Mouse (Mus musculus): ENCODE results near the gene Trem2. TPM values are rescaled to one million over a fixed set of nuclear protein-coding genes. Genes with fewer than 3 reads are reported as not detected.

The Trem2 gene
- polyA plus RNA-seq, 1 experiment from 2014 or later: 6.5 TPM

GRCm38 (mm10) chr17:48318686-48319085, 27.5 kb upstream of the Trem2 start:
- Histone ChIP-seq H3K4me2 (no peak overlapping the region), H3K4me3 (ENCODE audit: low read depth, low read length) (no peak overlapping the region), H3K4me1 (ENCODE audit: insufficient read depth) (no peaks in the 10 kb centered on the region), H3K9ac (no peak overlapping the region), H3K27ac (ENCODE audit: low read depth) (no peak overlapping the region), H3K9me3 (ENCODE audit: low read depth, low read length) (no peaks in the 10 kb centered on the region), H3K27me3 (ENCODE audit: insufficient read depth, low read length) (no peaks in the 10 kb centered on the region), H3K36me3 (ENCODE audit: insufficient read depth) (no peaks in the 10 kb centered on the region)
- no peak for ATAC-seq (ENCODE audit: insufficient read depth)
- 97% methylated on average over 1 of the region's 1 CpGs for WGBS
- TF ChIP-seq CTCF (IDR thresholded peaks at IDR 0.05; ENCODE audit: low read depth): no peak
- DNase-seq: no peak

- TF ChIP-seq CTCF (IDR thresholded peaks at IDR 0.05; ENCODE audit: low read depth): no peak
- no peaks in the 10 kb centered on the region for H3K36me3 ChIP-seq (ENCODE audit: insufficient read depth)
- H3K9ac ChIP-seq: no peak overlapping the region
- no peak for DNase-seq
- no peaks in the 10 kb centered on the region for H3K4me1 ChIP-seq (ENCODE audit: insufficient read depth)
- H3K27ac ChIP-seq (ENCODE audit: low read depth): no peak overlapping the region
- H3K4me3 ChIP-seq (ENCODE audit: low read depth, low read length): no peak overlapping the region
- H3K9me3 ChIP-seq (ENCODE audit: low read depth, low read length): no peaks in the 10 kb centered on the region
- 70% methylated on average over 2 of the region's 2 CpGs for WGBS
- no peaks in the 10 kb centered on the region for H3K27me3 ChIP-seq (ENCODE audit: insufficient read depth, low read length)
- H3K4me2 ChIP-seq: no peak overlapping the region
- ATAC-seq (ENCODE audit: insufficient read depth): no peak
Measured at GRCm38 (mm10) chr17:48321279-48321678, 24.9 kb upstream of the Trem2 start.

DNA sequence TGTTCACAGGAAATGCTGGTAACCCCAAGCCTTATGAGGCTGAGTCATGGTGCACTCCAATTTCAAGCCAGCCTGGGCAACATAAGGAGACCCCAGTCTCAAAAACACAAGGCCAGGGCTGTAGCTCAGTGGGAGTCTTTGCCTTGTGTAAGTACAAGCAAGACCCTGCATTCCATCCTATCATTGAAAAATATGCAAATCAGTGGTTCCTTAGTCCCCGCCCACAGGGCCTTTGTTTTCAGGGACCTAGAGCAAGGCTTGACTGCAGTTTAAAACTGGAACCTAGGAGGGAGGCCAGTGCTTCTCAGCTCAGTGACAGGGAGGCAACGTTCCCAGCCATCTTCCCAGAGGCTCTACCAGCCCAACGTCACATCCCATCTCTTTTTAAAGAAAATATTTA, 23.0 kb upstream of the Trem2 start:
- Histone ChIP-seq H3K4me3 (ENCODE audit: low read depth, low read length) (no peak overlapping the region), H3K36me3 (ENCODE audit: insufficient read depth) (no peaks in the 10 kb centered on the region), H3K9me3 (ENCODE audit: low read depth, low read length) (no peaks in the 10 kb centered on the region), H3K4me2 (no peak overlapping the region), H3K27me3 (ENCODE audit: insufficient read depth, low read length) (no peaks in the 10 kb centered on the region), H3K4me1 (ENCODE audit: insufficient read depth) (no peaks in the 10 kb centered on the region), H3K9ac (no peak overlapping the region), H3K27ac (ENCODE audit: low read depth) (no peak overlapping the region)
- DNase-seq (peak; percentile 12), ATAC-seq (ENCODE audit: insufficient read depth) (no peak)
- WGBS: 65% methylated on average over 3 of the region's 3 CpGs
- TF ChIP-seq CTCF (IDR thresholded peaks at IDR 0.05; ENCODE audit: low read depth): no peak

GRCm38 (mm10) chr17:48324258-48324657, 21.9 kb upstream of the Trem2 start:
- H3K4me1 ChIP-seq (ENCODE audit: insufficient read depth): no peaks in the 10 kb centered on the region
- WGBS: 82% methylated on average over 5 of the region's 5 CpGs
- no peak overlapping the region for H3K27ac ChIP-seq (ENCODE audit: low read depth)
- H3K9me3 ChIP-seq (ENCODE audit: low read depth, low read length): no peaks in the 10 kb centered on the region
- no peaks in the 10 kb centered on the region for H3K27me3 ChIP-seq (ENCODE audit: insufficient read depth, low read length)
- no peak overlapping the region for H3K4me3 ChIP-seq (ENCODE audit: low read depth, low read length)
- H3K36me3 ChIP-seq (ENCODE audit: insufficient read depth): no peaks in the 10 kb centered on the region
- TF ChIP-seq CTCF (IDR thresholded peaks at IDR 0.05; ENCODE audit: low read depth): no peak
- peak; percentile 3 for DNase-seq
- no peak overlapping the region for H3K9ac ChIP-seq
- ATAC-seq (ENCODE audit: insufficient read depth): no peak
- H3K4me2 ChIP-seq: no peak overlapping the region

DNA sequence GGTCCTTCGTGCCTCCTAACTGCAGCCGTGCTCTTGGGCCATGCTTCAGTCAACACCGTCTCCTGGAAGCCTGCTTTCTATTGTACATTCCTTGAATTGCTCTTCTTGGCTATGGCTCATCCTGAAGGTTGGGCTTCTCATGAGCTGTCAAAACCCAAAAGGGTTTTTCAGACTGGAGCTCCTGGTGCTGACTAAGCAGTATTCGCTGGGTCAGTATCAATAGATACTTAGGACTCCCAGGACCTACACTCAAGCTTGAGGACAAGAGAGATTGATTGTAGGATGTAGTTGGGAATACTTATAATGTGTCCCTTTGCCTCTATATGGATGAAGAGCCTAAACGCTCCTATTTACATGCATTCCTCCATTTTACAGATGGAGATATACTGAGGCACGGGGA, 21.1 kb upstream of the Trem2 start:
- 87% methylated on average over 6 of the region's 6 CpGs for WGBS
- ATAC-seq (ENCODE audit: insufficient read depth) (no peak), DNase-seq (no peak)
- Histone ChIP-seq H3K27me3 (ENCODE audit: insufficient read depth, low read length) (no peaks in the 10 kb centered on the region), H3K27ac (ENCODE audit: low read depth) (no peak overlapping the region), H3K4me1 (ENCODE audit: insufficient read depth) (no peaks in the 10 kb centered on the region), H3K4me3 (ENCODE audit: low read depth, low read length) (no peak overlapping the region), H3K9ac (no peak overlapping the region), H3K36me3 (ENCODE audit: insufficient read depth) (no peaks in the 10 kb centered on the region), H3K4me2 (no peak overlapping the region), H3K9me3 (ENCODE audit: low read depth, low read length) (no peaks in the 10 kb centered on the region)
- TF ChIP-seq CTCF (IDR thresholded peaks at IDR 0.05; ENCODE audit: low read depth): no peak

- no peaks in the 10 kb centered on the region for H3K36me3 ChIP-seq (ENCODE audit: insufficient read depth)
- no peak overlapping the region for H3K4me2 ChIP-seq
- TF ChIP-seq CTCF (IDR thresholded peaks at IDR 0.05; ENCODE audit: low read depth): no peak
- no peaks in the 10 kb centered on the region for H3K4me1 ChIP-seq (ENCODE audit: insufficient read depth)
- DNase-seq (no peak), ATAC-seq (ENCODE audit: insufficient read depth) (no peak)
- no peak overlapping the region for H3K27ac ChIP-seq (ENCODE audit: low read depth)
- H3K9me3 ChIP-seq (ENCODE audit: low read depth, low read length): no peaks in the 10 kb centered on the region
- 62% methylated on average over 11 of the region's 11 CpGs for WGBS
- H3K9ac ChIP-seq: no peak overlapping the region
- no peaks in the 10 kb centered on the region for H3K27me3 ChIP-seq (ENCODE audit: insufficient read depth, low read length)
- H3K4me3 ChIP-seq (ENCODE audit: low read depth, low read length): no peak overlapping the region
Measured at GRCm38 (mm10) chr17:48325638-48326037, 20.6 kb upstream of the Trem2 start.

DNA sequence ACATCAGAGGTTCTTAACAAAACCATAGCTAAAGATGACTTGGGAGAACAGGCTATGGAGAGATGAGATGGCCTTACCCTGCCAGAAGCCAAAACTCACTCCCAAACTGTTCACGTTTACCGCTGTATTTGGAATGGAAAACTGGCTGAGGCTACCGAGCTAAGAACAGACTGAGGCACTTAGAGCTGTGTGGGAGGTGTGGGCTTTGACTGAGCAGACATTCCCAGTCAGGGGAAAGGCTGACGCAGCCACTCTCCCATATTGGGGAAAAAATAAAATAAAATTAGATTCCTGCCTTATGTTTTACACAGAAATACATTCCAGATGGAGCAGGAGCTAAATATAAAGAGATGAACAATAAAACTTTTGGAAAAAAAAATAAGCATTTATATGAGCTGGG, 19.5 kb upstream of the Trem2 start:
- H3K27ac ChIP-seq (ENCODE audit: low read depth): no peak overlapping the region
- H3K9ac ChIP-seq: no peak overlapping the region
- DNase-seq: no peak
- no peak overlapping the region for H3K4me3 ChIP-seq (ENCODE audit: low read depth, low read length)
- no peak overlapping the region for H3K4me2 ChIP-seq
- TF ChIP-seq CTCF (IDR thresholded peaks at IDR 0.05; ENCODE audit: low read depth): no peak
- H3K27me3 ChIP-seq (ENCODE audit: insufficient read depth, low read length): no peaks in the 10 kb centered on the region
- no peaks in the 10 kb centered on the region for H3K4me1 ChIP-seq (ENCODE audit: insufficient read depth)
- no peaks in the 10 kb centered on the region for H3K9me3 ChIP-seq (ENCODE audit: low read depth, low read length)
- ATAC-seq (ENCODE audit: insufficient read depth): no peak
- WGBS: 69% methylated on average over 4 of the region's 4 CpGs
- no peaks in the 10 kb centered on the region for H3K36me3 ChIP-seq (ENCODE audit: insufficient read depth)

GRCm38 (mm10) chr17:48332524-48332923, 13.7 kb upstream of the Trem2 start:
- H3K4me3 ChIP-seq (ENCODE audit: low read depth, low read length): no peak overlapping the region
- H3K9me3 ChIP-seq (ENCODE audit: low read depth, low read length): no peaks in the 10 kb centered on the region
- DNase-seq (no peak), ATAC-seq (ENCODE audit: insufficient read depth) (no peak)
- H3K36me3 ChIP-seq (ENCODE audit: insufficient read depth): no peaks in the 10 kb centered on the region
- WGBS: 74% methylated on average over 2 of the region's 2 CpGs
- H3K27me3 ChIP-seq (ENCODE audit: insufficient read depth, low read length): no peaks in the 10 kb centered on the region
- no peak for TF ChIP-seq CTCF (IDR thresholded peaks at IDR 0.05; ENCODE audit: low read depth)
- H3K4me1 ChIP-seq (ENCODE audit: insufficient read depth): no peaks in the 10 kb centered on the region
- H3K9ac ChIP-seq: no peak overlapping the region
- H3K27ac ChIP-seq (ENCODE audit: low read depth): no peak overlapping the region
- no peak overlapping the region for H3K4me2 ChIP-seq
